9 mouse cellular contexts compared by ENCODE assay signal in the genomic region with DNA sequence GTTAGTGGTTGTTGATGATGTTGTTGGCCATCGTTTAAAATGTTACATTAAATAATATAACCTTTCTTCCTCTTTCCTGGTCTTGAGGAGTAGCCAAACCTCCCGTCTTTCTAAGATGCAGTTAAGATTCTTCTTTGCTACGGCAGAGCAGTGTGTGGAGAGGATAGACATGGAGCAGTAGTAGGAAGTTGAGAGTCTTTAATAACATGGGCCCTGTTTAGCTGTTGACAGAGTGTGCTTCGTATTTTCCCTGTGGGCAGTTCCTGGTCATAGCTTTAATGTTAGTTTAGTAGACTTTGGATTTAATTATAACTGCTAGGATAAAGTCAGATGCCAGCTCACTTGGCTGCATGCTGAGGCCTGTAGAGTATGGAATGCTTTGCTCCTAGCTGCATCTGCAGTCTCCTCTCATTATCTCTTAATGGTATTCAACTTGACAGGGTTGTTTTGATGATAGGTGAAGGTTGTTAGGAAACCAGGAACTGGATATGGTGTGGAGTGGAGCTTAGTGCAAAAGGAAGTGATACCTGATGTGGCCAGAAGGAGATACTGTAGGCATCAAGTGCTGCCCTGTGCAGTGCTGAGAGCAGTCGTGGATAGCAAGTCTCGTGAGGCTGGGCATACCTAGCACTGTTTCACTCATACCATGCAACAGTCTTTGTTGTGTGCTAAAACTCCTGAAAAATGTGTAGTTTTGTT.
DNase-seq lines count a peak whose midpoint lies in the region; ATAC-seq and TF ChIP-seq lines count a peak whose summit lies in the region.
"Had no signal": no experiment of that assay in that cellular context is flagged by ENCODE, and none has a peak within 500 bp of the region (broad histone marks: within the 10 kb centered on the region; RNA-seq: fewer than 3 reads in every experiment).

No protein-coding gene starts in this region.

- peak; percentile 84 for ATAC-seq in liver, embryonic 11.5 days (replicated peaks; ENCODE audit: low FRiP score)

- H3K27me3 ChIP-seq in liver, embryonic 11.5 days (replicated peaks; ENCODE audit: control insufficient read depth, insufficient read depth, low read length): no peaks in the 10 kb centered on the region

- H3K4me1 ChIP-seq in lung, adult 2 months (ENCODE audit: control insufficient read depth, insufficient read depth, low read length): peaks cover 16% of the 10 kb centered on the region
- H3K4me1 ChIP-seq in liver, embryonic 11.5 days (replicated peaks; ENCODE audit: control insufficient read depth, insufficient read depth, low read length): peaks cover 24% of the 10 kb centered on the region

- H3K36me3 ChIP-seq in liver, embryonic 11.5 days (ENCODE audit: control insufficient read depth, insufficient read depth, low read length): no peaks in the 10 kb centered on the region

- H3K4me3 ChIP-seq in lung, adult 2 months (replicated peaks; ENCODE audit: extremely low read depth, low read depth, low read length): no peak overlapping the region
- no peak overlapping the region for H3K4me3 ChIP-seq in liver, embryonic 11.5 days (ENCODE audit: low read depth, low read length)

- peak overlapping the region; percentile 18; the same call in 1 of the 2 replicates for H3K4me2 ChIP-seq in liver, embryonic 11.5 days

- 0 out of 2 replicates have a peak overlapping the region, but pooled peaks have one; percentile 5 for H3K9ac ChIP-seq in liver, embryonic 11.5 days (ENCODE audit: low read depth, low read length)

- peak; percentile 51 for TF ChIP-seq CTCF in lung, adult 2 months (IDR thresholded peaks at IDR 0.05; ENCODE audit: insufficient read depth, low read length)
- TF ChIP-seq CTCF in brain, embryonic 14.5 days (IDR thresholded peaks at IDR 0.05; ENCODE audit: borderline replicate concordance, extremely low read depth, insufficient read depth, insufficient read length): no peak

- 53% methylated on average over 6 of the region's 6 CpGs for WGBS in lung, adult 2 months
- WGBS in liver, embryonic 11.5 days: 30% methylated on average over 6 of the region's 6 CpGs

- H3K27ac ChIP-seq in liver, embryonic 11.5 days (ENCODE audit: low read depth, low read length): 0 out of 2 replicates have a peak overlapping the region, but pooled peaks have one; percentile 19

- intact Hi-C loops in left cerebral cortex, postnatal 36 days (cut with DNase I): no loop called here

- H3K9me3 ChIP-seq in liver, embryonic 11.5 days (ENCODE audit: control insufficient read depth, low read length): no peaks in the 10 kb centered on the region

- no peak for TF ChIP-seq POLR2A in lung, adult 2 months (IDR thresholded peaks at IDR 0.05; ENCODE audit: borderline replicate concordance, extremely low read depth, low read depth, low read length)
- no peak for TF ChIP-seq POLR2A in brain, embryonic 14.5 days (IDR thresholded peaks at IDR 0.05; ENCODE audit: borderline replicate concordance, extremely low read depth, insufficient read depth, insufficient read length, poor library complexity, severe bottlenecking)

- no peak for DNase-seq in lung, adult 2 months
- DNase-seq in lung, postnatal 14 days: no peak
- DNase-seq in brain, embryonic 14.5 days (ENCODE audit: low read depth): peak; percentile 61
- no peak for DNase-seq in liver, embryonic 11.5 days (ENCODE audit: low spot score)
- DNase-seq in thymus, postnatal 14 days: peak; percentile 60
- no peak for DNase-seq in layer of hippocampus, adult 9-10 months (ENCODE audit: low spot score)
- no peak for DNase-seq in left cerebral cortex, postnatal 36 days (ENCODE audit: low spot score in 2 of 2)
- no peak for DNase-seq in cerebellum, adult 11-12 months
- DNase-seq: layer of hippocampus, postnatal 36 days had no signal

Comparison
In these comparisons a context has a peak if more than half of its experiments do, and no peak if none do; other contexts are left out.
1. DNase-seq: peak in brain, embryonic 14.5 days (single experiment) and thymus, postnatal 14 days (single experiment); none in lung, adult 2 months (single experiment), lung, postnatal 14 days (single experiment), liver, embryonic 11.5 days (single experiment), layer of hippocampus, adult 9-10 months (single experiment), left cerebral cortex, postnatal 36 days (0 of 2) and cerebellum, adult 11-12 months (single experiment).